ENCODE assay signal across 14 mouse cellular contexts in genomic region chr7:96844104-96844894, GRCm38 (mm10).
A peak's percentile ranks its signal among the peaks of the same experiment; 100 is the strongest.
DNase-seq lines count a peak whose midpoint lies in the region; ATAC-seq lines count a peak whose summit lies in the region.
"Had no signal": no experiment of that assay in that cellular context is flagged by ENCODE, and none has a peak within 500 bp of the region (broad histone marks: within the 10 kb centered on the region; RNA-seq: fewer than 3 reads in every experiment).

No protein-coding gene starts in this region.

- H3K9ac ChIP-seq in lung, embryonic 15.5 days, result no peak overlapping the region
- H3K9ac ChIP-seq: embryonic facial prominence, embryonic 13.5 days had no signal

- ATAC-seq in lung, embryonic 15.5 days (ENCODE audit: borderline replicate concordance, extremely low read depth, low FRiP score, low TSS enrichment), result peak; percentile 88
- ATAC-seq: forebrain, embryonic 16.5 days had no signal

- 0 out of 2 replicates have a peak, but pooled peaks cover 10% of the 10 kb centered on the region for H3K36me3 ChIP-seq in heart, embryonic 10.5 days
- H3K36me3 ChIP-seq in lung, embryonic 15.5 days, result 0 out of 2 replicates have a peak, but pooled peaks cover 3% of the 10 kb centered on the region

- 72% methylated on average over 8 of the region's 8 CpGs for WGBS in heart, embryonic 10.5 days
- 27% methylated on average over 8 of the region's 8 CpGs for WGBS in lung, embryonic 15.5 days

- H3K4me1 ChIP-seq in heart, embryonic 10.5 days, result peaks cover 8% of the 10 kb centered on the region; the same call in 1 of the 2 replicates
- H3K4me1 ChIP-seq in lung, embryonic 15.5 days, result peaks cover 33% of the 10 kb centered on the region
- H3K4me1 ChIP-seq: embryonic facial prominence, embryonic 13.5 days; megakaryocyte, embryonic 14.5 days had no signal

- H3K27ac ChIP-seq in heart, embryonic 10.5 days, result no peak overlapping the region
- H3K27ac ChIP-seq in lung, embryonic 15.5 days, result peak overlapping the region; percentile 92
- H3K27ac ChIP-seq: embryonic facial prominence, embryonic 13.5 days; limb, embryonic 10.5 days had no signal

- peak; percentile 6 for DNase-seq in heart, adult 8-10 months (ENCODE audit: low spot score)
- no peak for DNase-seq in heart, embryonic 10.5 days (ENCODE audit: low spot score)
- no peak for DNase-seq in lung, postnatal 36 days
- peak; percentile 65 for DNase-seq in adrenal gland, postnatal 14 days
- DNase-seq in lung, postnatal 4 days, result peak; percentile 53 to 80
- no peak for DNase-seq in layer of hippocampus, adult 9-10 months (ENCODE audit: low spot score)
- DNase-seq in gastrocnemius, postnatal 10 days, result no peak
- DNase-seq: B cell, adult 2 months; cerebellum, postnatal 10 days had no signal

- H3K4me2 ChIP-seq in lung, embryonic 15.5 days, result no peak overlapping the region
- H3K4me2 ChIP-seq: embryonic facial prominence, embryonic 13.5 days had no signal

- H3K27me3 ChIP-seq in heart, embryonic 10.5 days (ENCODE audit: insufficient read depth, poor library complexity, severe bottlenecking), result 0 out of 2 replicates have a peak, but pooled peaks cover 5% of the 10 kb centered on the region
- H3K27me3 ChIP-seq in lung, embryonic 15.5 days, result no peaks in the 10 kb centered on the region
- H3K27me3 ChIP-seq: embryonic facial prominence, embryonic 13.5 days had no signal

- H3K9me3 ChIP-seq in heart, embryonic 10.5 days, result no peaks in the 10 kb centered on the region
- H3K9me3 ChIP-seq in lung, embryonic 15.5 days, result no peaks in the 10 kb centered on the region
- H3K9me3 ChIP-seq: embryonic facial prominence, embryonic 13.5 days; limb, embryonic 10.5 days; megakaryocyte, embryonic 14.5 days had no signal

- no peak overlapping the region for H3K4me3 ChIP-seq in heart, embryonic 10.5 days
- no peak overlapping the region for H3K4me3 ChIP-seq in lung, embryonic 15.5 days
- H3K4me3 ChIP-seq: embryonic facial prominence, embryonic 13.5 days; limb, embryonic 10.5 days; megakaryocyte, embryonic 14.5 days had no signal

Comparison
In these comparisons a context has a peak if more than half of its experiments do, and no peak if none do; other contexts are left out.
1. DNase-seq: peak in heart, adult 8-10 months (single experiment), adrenal gland, postnatal 14 days (single experiment) and lung, postnatal 4 days (2 of 2); none in heart, embryonic 10.5 days (single experiment), lung, postnatal 36 days (single experiment), layer of hippocampus, adult 9-10 months (single experiment) and gastrocnemius, postnatal 10 days (single experiment).